Mouse (Mus musculus) olfactory bulb, adult 2 months (tissue): Measurements from ENCODE around the gene Cadm3.

Experiments
- CTCF ChIP-seq: fragments of 200-500 bp; IDR thresholded peaks from 2 replicates; pipeline ENCODE4 v1.5.1; 2012; ENCODE audit warnings: low read depth, mild to moderate bottlenecking, low read length, moderate library complexity; ENCODE audit not compliant: insufficient read depth
- POLR2A ChIP-seq: fragments of 200-500 bp; IDR thresholded peaks from 2 replicates; pipeline ENCODE4 v1.6.1; 2012; ENCODE audit warnings: mild to moderate bottlenecking, low read depth, low read length, moderate library complexity; ENCODE audit not compliant: insufficient read depth

DNA sequence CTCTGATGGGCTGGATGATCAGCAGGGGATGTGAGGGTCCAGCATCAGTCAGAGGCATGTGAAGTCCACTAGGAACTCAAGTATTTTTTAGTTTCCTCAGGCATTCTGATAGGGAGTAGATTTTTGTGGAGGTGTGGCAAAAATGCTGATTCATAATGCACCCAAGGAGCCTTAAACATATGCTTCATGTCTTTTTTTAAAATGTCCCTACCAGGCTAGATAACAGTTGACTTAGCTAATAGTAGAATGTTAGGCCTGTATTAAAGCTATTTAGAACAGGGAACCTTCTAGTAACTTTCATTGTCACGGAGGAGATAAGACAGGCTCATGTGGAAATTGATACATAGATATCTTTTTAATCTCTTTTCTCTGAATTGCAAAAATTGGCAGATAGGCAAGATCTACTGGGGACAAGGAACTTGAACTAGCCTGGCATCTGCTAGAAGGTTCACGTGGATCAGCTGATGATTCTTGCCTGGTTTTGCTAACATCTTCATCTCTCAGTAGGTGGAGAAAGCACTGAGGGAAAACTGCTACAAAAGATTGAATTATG is 49.5 kb downstream of the Cadm3 start:
- no peak for TF ChIP-seq CTCF
- TF ChIP-seq POLR2A = no peak
